Mouse (Mus musculus) megakaryocyte, adult 5-6 weeks (primary cell): ENCODE results near the gene Farsa. TPM values are rescaled to one million over a fixed set of nuclear protein-coding genes. Genes with fewer than 3 reads are reported as not detected.
A peak's percentile ranks its signal among the peaks of the same experiment; 100 is the strongest.

Experiments
- ATAC-seq: 2 replicates; pipeline ENCODE4 v1.8.0; 2016; ENCODE audit warnings: mild to moderate bottlenecking, inconsistent platforms; ENCODE audit not compliant: poor library complexity, severe bottlenecking
- total RNA-seq, 2 experiments: library from RNA; stranded (forward) in 1 of 2; stranded (reverse) in 1 of 2; fragments of 153-499, 151-499 nt in 1 of 2; fragments of 221-1000, 200-1000 nt in 1 of 2; gene quantifications; 2 replicates each; pipeline versions ENCODE4 v1.2.3 to v1.2.4; 2015 to 2017

The Farsa gene
- total RNA-seq, 2 experiments from 2014 or later, result 11.6 to 53.4 TPM

- no peak for ATAC-seq
These were observed 21.6 kb upstream of the Farsa start for GRCm38 (mm10) chr8:84834866-84835855.

GRCm38 (mm10) chr8:84837149-84837911 is 19.5 kb upstream of the Farsa start:
- no peak for ATAC-seq

GRCm38 (mm10) chr8:84837912-84838470 is 18.8 kb upstream of the Farsa start:
- no peak for ATAC-seq

- ATAC-seq, result no peak
These were observed 18.3 kb upstream of the Farsa start for GRCm38 (mm10) chr8:84838513-84838912.

GRCm38 (mm10) chr8:84839411-84839810 is 17.4 kb upstream of the Farsa start:
- ATAC-seq, result no peak

- ATAC-seq, result no peak
These were observed 16.9 kb upstream of the Farsa start for GRCm38 (mm10) chr8:84839875-84840247.

GRCm38 (mm10) chr8:84840248-84840999 is 16.4 kb upstream of the Farsa start, which contains the start of gene Rad23a:
Gene Rad23a, minus strand, starts transcription at chr8:84840665.
- peak; percentile 98 for ATAC-seq

GRCm38 (mm10) chr8:84841514-84841913 is 15.3 kb upstream of the Farsa start:
- no peak for ATAC-seq

- no peak for ATAC-seq
These were observed 12.3 kb upstream of the Farsa start for GRCm38 (mm10) chr8:84844397-84845070.

- no peak for ATAC-seq
These were observed 11.3 kb upstream of the Farsa start for GRCm38 (mm10) chr8:84845355-84846093.

GRCm38 (mm10) chr8:84846094-84846721 is 10.6 kb upstream of the Farsa start:
- ATAC-seq, result no peak

GRCm38 (mm10) chr8:84846722-84847572 is 9.8 kb upstream of the Farsa start, which contains the start of gene Calr:
Gene Calr, minus strand, starts transcription at chr8:84846934.
- peak; percentile 92 for ATAC-seq

- ATAC-seq, result no peak
These were observed 8.9 kb upstream of the Farsa start for GRCm38 (mm10) chr8:84847684-84848435.

GRCm38 (mm10) chr8:84856434-84856833 is 355 bp upstream of the Farsa start:
- peak; percentile 2; the same call in 1 of the 2 replicates for ATAC-seq

GRCm38 (mm10) chr8:84871376-84872308 is 14.9 kb downstream of the Farsa start, which contains the start of gene Syce2:
Gene Syce2, plus strand, starts transcription at chr8:84872111.
- ATAC-seq, result peak; percentile 86
